Mouse (Mus musculus): ENCODE results near the gene Wdr43. TPM values are rescaled to one million over a fixed set of nuclear protein-coding genes. Genes with fewer than 3 reads are reported as not detected.

Gene Wdr43
- total RNA-seq (2014; rRNA removed) (48.8 and 50.1 TPM in 2 replicates), polyA plus RNA-seq (2015; fragmentation: Nextera tagmentation; extraction: Ambion mirVana) (32.3 and 39.6 TPM in 2 replicates)

DNA sequence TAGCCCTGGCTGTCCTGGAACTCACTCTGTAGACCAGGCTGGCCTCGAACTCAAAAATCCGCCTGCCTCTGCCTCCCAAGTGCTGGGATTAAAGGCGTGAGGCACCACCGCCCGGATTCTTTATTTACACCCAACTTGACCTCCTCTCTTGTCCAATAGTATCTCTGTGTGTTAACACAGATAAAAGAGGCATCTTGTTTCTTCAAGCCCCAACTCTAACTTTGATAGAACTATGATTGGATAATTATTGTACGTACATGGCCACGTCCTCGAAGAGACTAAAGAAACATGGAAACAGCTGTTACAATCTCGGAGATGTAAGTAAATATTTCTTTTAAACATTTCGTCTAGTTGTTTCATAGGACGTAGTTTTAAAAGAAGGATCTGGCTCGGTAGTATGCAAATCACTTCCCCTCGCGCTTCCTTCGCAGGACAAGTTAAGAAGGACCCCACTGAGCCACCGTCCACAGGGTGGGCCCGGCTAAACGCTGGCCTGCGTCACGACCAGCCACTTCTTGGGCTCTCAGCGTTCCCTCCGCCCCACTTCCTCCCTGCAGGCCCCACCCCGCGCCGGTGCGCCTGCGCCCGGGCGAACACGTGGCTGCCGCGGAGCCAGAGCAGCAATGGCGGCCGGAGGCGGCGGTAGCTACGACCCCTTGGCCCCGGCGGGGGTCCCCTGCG is at the start of gene Wdr43:
Gene Wdr43, plus strand, starts transcription at position 258 of the 681 bp plus-strand sequence.
- DNase-seq = peak; percentile 97
- no peaks in the 10 kb centered on the region for H3K27me3 ChIP-seq (ENCODE audit: insufficient read depth, low read length)
- H3K4me1 ChIP-seq (ENCODE audit: insufficient read depth) = peaks cover 15% of the 10 kb centered on the region; the same call in 1 of the 2 replicates
- H3K36me3 ChIP-seq (ENCODE audit: insufficient read depth) = 0 out of 2 replicates have a peak, but pooled peaks cover 3% of the 10 kb centered on the region
- 6% methylated on average over 40 of the region's 40 CpGs for WGBS
- H3K4me2 ChIP-seq (ENCODE audit: low read depth) = peak within 1 kb of the TSS; percentile 68
- peak; percentile 100 for ATAC-seq
- peak within 1 kb of the TSS; percentile 100 for H3K4me3 ChIP-seq (ENCODE audit: low read depth, low read length)
- H3K27ac ChIP-seq (ENCODE audit: low read depth, low read length) = peak within 1 kb of the TSS; percentile 50
- no peaks in the 10 kb centered on the region for H3K9me3 ChIP-seq (ENCODE audit: low read length)
- H3K9ac ChIP-seq = peak within 1 kb of the TSS; percentile 86
- TF ChIP-seq CTCF (IDR thresholded peaks at IDR 0.05; ENCODE audit: low read depth) = peak; percentile 33

DNA sequence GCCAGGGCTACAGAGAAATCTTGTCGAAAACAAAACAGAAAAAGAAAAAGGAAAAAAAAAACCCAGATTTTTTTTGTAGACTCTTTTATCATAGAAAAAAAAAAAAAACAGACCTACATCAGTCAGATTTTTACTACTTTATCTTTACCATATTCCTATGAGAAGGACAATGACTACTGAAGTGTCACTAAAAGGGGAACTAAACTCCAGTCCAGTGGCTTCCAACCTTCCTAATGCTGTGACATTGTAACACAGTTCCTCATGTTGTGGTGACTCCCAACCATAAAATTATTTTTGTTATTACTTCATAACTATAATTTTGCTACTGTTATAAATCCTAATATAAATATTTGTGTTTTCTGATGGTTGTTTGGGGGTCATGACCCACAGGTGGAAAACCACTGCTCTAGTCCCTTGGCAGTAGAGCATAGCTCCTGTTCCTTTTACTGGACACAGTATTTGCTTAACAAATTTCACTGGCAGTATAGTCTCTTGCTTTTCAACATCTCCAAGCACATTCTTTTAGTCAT is 36.5 kb upstream of the Wdr43 start:
- ATAC-seq (no peak), DNase-seq (no peak)
- 93% methylated on average over 1 of the region's 1 CpGs for WGBS
- Histone ChIP-seq H3K27me3 (ENCODE audit: insufficient read depth, low read length) (no peaks in the 10 kb centered on the region), H3K36me3 (ENCODE audit: insufficient read depth) (no peaks in the 10 kb centered on the region), H3K4me2 (ENCODE audit: low read depth) (no peak overlapping the region), H3K4me1 (ENCODE audit: insufficient read depth) (no peaks in the 10 kb centered on the region), H3K4me3 (ENCODE audit: low read depth, low read length) (no peak overlapping the region), H3K9ac (no peak overlapping the region), H3K27ac (ENCODE audit: low read depth, low read length) (no peak overlapping the region), H3K9me3 (ENCODE audit: low read length) (no peaks in the 10 kb centered on the region)
- no peak for TF ChIP-seq CTCF (IDR thresholded peaks at IDR 0.05; ENCODE audit: low read depth)

DNA sequence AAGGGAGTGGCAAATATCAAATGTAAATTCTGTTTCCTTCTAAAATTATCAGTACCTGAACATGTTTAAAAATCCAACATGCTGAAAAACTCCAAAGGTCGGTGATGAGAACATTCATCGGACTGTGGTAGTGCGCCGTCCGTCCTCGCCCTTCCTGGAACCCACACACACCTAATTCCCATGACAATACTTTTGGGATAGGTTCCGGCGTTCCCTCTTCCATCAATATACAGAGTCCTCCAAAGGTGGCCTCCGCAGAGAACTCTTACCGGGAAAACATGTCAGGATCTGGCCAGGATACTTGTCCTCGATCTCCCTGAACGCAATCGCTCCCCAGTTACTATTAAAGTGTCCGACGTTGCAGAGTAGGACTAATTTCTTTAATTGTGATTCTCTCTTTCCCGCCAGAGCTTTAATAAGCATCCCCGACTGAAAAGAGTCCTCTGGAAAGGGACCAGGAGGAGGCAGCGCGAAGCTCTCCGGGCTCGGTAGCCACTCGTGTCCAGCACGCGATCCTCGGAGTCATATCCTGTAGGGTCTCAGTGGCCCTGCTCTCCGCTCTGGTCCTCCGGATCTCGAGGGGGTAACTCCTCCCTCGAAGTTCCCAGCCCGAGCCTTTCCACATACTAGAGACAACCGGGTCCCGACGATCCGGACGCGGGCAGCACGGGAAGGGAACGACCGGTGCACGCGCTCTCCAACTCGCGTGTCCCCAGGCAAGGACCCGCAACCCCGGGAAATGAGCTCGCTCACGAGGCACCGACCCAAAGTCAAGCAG is 17.6 kb upstream of the Wdr43 start:
- H3K9me3 ChIP-seq (ENCODE audit: low read length) = no peaks in the 10 kb centered on the region
- no peaks in the 10 kb centered on the region for H3K27me3 ChIP-seq (ENCODE audit: insufficient read depth, low read length)
- peaks cover 11% of the 10 kb centered on the region for H3K4me1 ChIP-seq (ENCODE audit: insufficient read depth)
- WGBS = 3% methylated on average over 48 of the region's 48 CpGs
- H3K27ac ChIP-seq (ENCODE audit: low read depth, low read length) = peak overlapping the region; percentile 67
- no peak for TF ChIP-seq CTCF (IDR thresholded peaks at IDR 0.05; ENCODE audit: low read depth)
- ATAC-seq (peak; percentile 63), DNase-seq (no peak)
- no peaks in the 10 kb centered on the region for H3K36me3 ChIP-seq (ENCODE audit: insufficient read depth)
- H3K4me3 ChIP-seq (ENCODE audit: low read depth, low read length) = peak overlapping the region; percentile 79
- peak overlapping the region; percentile 73 for H3K9ac ChIP-seq
- H3K4me2 ChIP-seq (ENCODE audit: low read depth) = peak overlapping the region; percentile 83

DNA sequence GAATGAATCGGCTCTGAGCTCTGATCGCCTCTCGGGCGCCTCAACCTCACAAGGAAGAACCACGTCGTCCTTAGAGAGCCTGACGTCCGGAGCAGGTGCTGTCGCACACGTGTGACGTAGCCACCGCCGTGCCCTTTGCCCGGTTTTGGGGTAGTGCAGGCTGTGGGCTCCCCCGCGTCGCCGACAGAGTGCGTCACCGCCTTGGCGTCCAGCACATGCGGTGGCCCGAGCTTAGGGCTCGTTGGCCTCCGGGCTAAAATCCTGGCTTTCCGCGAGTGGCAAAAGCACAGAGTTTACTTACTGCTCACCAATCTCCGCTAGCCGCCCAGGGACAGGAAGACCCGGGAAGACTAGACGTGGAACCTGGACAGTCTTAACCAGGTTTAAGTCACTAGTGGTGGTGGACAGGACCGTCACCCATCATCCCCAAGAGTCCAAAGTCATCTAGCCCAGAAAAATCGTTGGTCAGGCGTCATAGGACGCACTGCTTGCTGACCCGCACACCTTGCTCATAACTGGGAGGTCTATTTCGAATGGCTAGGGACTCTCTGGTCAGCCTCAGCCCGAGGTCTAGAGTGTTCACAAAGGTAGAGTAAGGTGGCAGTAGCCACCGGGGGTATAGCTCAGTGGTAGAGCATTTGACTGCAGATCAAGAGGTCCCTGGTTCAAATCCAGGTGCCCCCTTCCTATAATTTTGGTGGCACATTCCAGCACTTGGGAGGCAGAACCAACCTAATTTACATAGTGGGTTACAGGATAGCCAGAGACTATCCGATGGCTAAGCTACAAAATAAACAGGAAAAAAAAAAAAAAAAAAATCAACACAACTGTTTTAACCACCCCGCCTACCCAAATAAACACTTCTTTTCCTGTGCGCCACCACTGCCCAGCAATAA is 16.8 kb upstream of the Wdr43 start:
- H3K36me3 ChIP-seq (ENCODE audit: insufficient read depth) = no peaks in the 10 kb centered on the region
- H3K4me3 ChIP-seq (ENCODE audit: low read depth, low read length) = peak overlapping the region; percentile 79
- ATAC-seq (peak; percentile 98), DNase-seq (peak; percentile 95)
- peak overlapping the region; percentile 83 for H3K4me2 ChIP-seq (ENCODE audit: low read depth)
- H3K27me3 ChIP-seq (ENCODE audit: insufficient read depth, low read length) = no peaks in the 10 kb centered on the region
- H3K9me3 ChIP-seq (ENCODE audit: low read length) = no peaks in the 10 kb centered on the region
- TF ChIP-seq CTCF (IDR thresholded peaks at IDR 0.05; ENCODE audit: low read depth) = peak; percentile 23; the same call in 1 of the 2 replicates
- peak overlapping the region; percentile 73 for H3K9ac ChIP-seq
- 5% methylated on average over 42 of the region's 42 CpGs for WGBS
- peak overlapping the region; percentile 67 for H3K27ac ChIP-seq (ENCODE audit: low read depth, low read length)
- H3K4me1 ChIP-seq (ENCODE audit: insufficient read depth) = peaks cover 11% of the 10 kb centered on the region

DNA sequence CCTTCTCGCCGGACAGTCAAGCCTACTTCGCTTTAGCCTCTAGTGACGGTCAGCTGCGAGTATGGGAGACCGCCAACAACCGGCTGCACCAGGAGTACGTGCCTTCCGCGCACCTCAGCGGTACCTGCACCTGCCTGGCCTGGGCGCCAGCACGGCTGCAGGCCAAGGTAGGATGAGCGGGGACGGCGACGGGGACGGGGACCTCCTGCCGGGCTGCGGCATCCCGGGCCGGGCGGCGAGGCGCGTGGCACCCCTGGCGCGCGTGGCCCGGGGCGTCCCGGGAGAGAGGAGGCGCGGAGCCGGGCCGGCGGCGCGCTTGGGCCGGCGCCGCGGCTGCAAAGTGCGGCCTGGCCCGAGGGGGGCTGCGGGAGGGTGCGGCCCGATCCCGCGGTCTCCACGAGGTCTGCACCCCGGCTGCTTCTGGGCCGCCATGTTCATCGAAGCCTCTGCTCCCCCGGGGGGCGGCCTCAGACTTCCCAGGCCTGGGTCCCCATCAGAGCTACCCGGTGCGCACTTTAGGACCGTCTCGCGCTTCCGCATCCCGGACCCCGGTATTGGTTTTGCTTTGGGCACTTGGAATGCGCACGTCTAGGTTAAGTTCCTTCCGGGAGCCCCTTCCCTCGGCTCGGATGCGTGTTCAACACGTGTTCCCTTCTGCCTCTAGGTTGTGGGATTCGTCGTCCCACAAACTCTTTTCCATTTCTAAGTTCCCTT is 781 bp downstream of the Wdr43 start:
- no peaks in the 10 kb centered on the region for H3K9me3 ChIP-seq (ENCODE audit: low read length)
- ATAC-seq = peak; percentile 56
- no peaks in the 10 kb centered on the region for H3K27me3 ChIP-seq (ENCODE audit: insufficient read depth, low read length)
- 1% methylated on average over 49 of the region's 73 CpGs for WGBS
- peaks cover 15% of the 10 kb centered on the region; the same call in 1 of the 2 replicates for H3K4me1 ChIP-seq (ENCODE audit: insufficient read depth)
- peak overlapping the region; percentile 86 for H3K9ac ChIP-seq
- H3K4me3 ChIP-seq (ENCODE audit: low read depth, low read length) = peak overlapping the region; percentile 100
- TF ChIP-seq CTCF (IDR thresholded peaks at IDR 0.05; ENCODE audit: low read depth) = no peak
- DNase-seq = peak; percentile 18
- H3K4me2 ChIP-seq (ENCODE audit: low read depth) = peak overlapping the region; percentile 68
- 0 out of 2 replicates have a peak, but pooled peaks cover 3% of the 10 kb centered on the region for H3K36me3 ChIP-seq (ENCODE audit: insufficient read depth)
- H3K27ac ChIP-seq (ENCODE audit: low read depth, low read length) = peak overlapping the region; percentile 50

DNA sequence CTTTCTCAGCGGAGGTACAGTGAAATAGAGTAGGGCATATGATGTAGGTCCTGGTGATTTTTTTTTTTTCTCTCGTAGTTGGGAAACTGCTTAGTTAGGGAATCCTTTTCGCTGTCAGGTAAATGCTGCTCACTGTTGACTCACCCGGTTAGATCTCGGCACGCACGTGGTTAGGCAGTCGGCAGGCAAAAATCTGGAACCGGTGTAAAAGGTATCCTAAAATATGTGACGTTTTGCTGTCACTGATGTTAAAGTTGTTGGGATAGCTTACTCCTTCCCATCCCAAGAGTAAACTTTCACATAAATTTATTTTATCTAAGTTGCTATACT is 1.3 kb downstream of the Wdr43 start:
- Histone ChIP-seq H3K36me3 (ENCODE audit: insufficient read depth) (0 out of 2 replicates have a peak, but pooled peaks cover 3% of the 10 kb centered on the region), H3K27me3 (ENCODE audit: insufficient read depth, low read length) (no peaks in the 10 kb centered on the region), H3K4me1 (ENCODE audit: insufficient read depth) (peaks cover 15% of the 10 kb centered on the region; the same call in 1 of the 2 replicates), H3K9me3 (ENCODE audit: low read length) (no peaks in the 10 kb centered on the region), H3K4me2 (ENCODE audit: low read depth) (peak overlapping the region; percentile 68), H3K9ac (peak overlapping the region; percentile 86), H3K4me3 (ENCODE audit: low read depth, low read length) (peak overlapping the region; percentile 100), H3K27ac (ENCODE audit: low read depth, low read length) (no peak overlapping the region)
- 1% methylated on average over 10 of the region's 10 CpGs for WGBS
- TF ChIP-seq CTCF (IDR thresholded peaks at IDR 0.05; ENCODE audit: low read depth) = no peak
- DNase-seq (no peak), ATAC-seq (no peak)
